Mouse (Mus musculus) stomach, embryonic 16.5 days (tissue): ENCODE measurements around the gene Cdh15. TPM values are rescaled to one million over a fixed set of nuclear protein-coding genes. Genes with fewer than 3 reads are reported as not detected.

Experiments
- ATAC-seq: fragments of 200-750 bp; cut with Nextera tagmentation; 2 replicates; pipeline ENCODE4 v1.8.0; 2017; ENCODE audit warnings: moderate number of reproducible peaks, moderate TSS enrichment; ENCODE audit not compliant: insufficient read depth, low FRiP score
- H3K27ac ChIP-seq: fragments of 300-500 bp; sonication (generic); 2 replicates; pipeline ENCODE4 v1.5.1; 2014; ENCODE audit warnings: low read length
- H3K27me3 ChIP-seq: fragments of 300-500 bp; sonication (generic); 2 replicates; pipeline ENCODE4 v1.6.1; 2014; ENCODE audit warnings: low read length, control low read depth, mixed read lengths; ENCODE audit not compliant: control insufficient read depth, insufficient read depth
- H3K36me3 ChIP-seq: fragments of 300-500 bp; sonication (generic); 2 replicates; pipeline ENCODE4 v1.6.1; 2014; ENCODE audit warnings: low read length; ENCODE audit not compliant: control insufficient read depth, insufficient read depth
- H3K4me1 ChIP-seq: fragments of 300-500 bp; sonication (generic); 2 replicates; pipeline ENCODE4 v1.6.1; 2014; ENCODE audit warnings: low read length, control low read depth, mixed read lengths; ENCODE audit not compliant: control insufficient read depth, insufficient read depth
- H3K4me2 ChIP-seq: fragments of 300-500 bp; sonication (generic); 2 replicates; pipeline ENCODE4 v1.6.1; 2014; ENCODE audit warnings: low read depth, low read length, mixed read lengths
- H3K4me3 ChIP-seq: fragments of 300-500 bp; sonication (generic); replicated peaks from 2 replicates; pipeline ENCODE4 v1.5.1; 2014; ENCODE audit warnings: mild to moderate bottlenecking, low read length
- H3K9ac ChIP-seq: fragments of 300-500 bp; sonication (generic); 2 replicates; pipeline ENCODE4 v1.6.1; 2014; ENCODE audit warnings: low read length
- H3K9me3 ChIP-seq: fragments of 300-500 bp; sonication (generic); replicated peaks from 2 replicates; pipeline ENCODE4 v1.6.1; 2016; ENCODE audit warnings: low read length, control low read depth; ENCODE audit not compliant: control insufficient read depth
- WGBS: fragments of 180-500 bp; shearing (Covaris S2); extraction: QIAGEN DNeasy Blood & Tissue Kit; methylation state at CpG from one replicate; pipeline ENCODE4 v1.1.7; 2014; 5-methylcytosine and 5-hydroxymethylcytosine counted together
- polyA plus RNA-seq: library from polyadenylated mRNA; unstranded; fragments of >200 nt; fragmentation: Nextera tagmentation; extraction: Ambion mirVana; gene quantifications from 2 replicates; pipeline ENCODE4 v1.2.1, GENCODE M21; 2015

The Cdh15 gene
- polyA plus RNA-seq, 1 experiment from 2014 or later, result 3.0 TPM

DNA sequence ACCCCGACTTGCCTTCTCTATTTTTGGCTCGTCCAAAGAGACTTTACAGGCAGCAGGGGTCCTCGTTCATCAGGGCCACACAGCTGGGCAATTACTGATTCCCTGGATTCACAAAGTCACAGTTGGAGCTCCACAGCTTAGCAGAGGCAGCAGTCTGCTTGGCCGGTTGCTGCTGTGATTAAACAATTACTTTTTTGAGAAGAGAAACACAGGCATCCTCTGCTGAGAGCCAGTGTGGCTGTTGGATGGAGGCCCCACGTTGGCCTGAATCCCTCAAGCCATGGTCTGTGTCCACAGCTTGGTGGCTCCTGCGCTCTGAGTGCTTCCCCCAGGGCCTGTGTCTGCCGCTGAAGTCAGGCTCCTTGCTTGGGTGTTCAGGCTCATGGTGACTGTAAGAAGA is 33.2 kb upstream of the Cdh15 start:
- Histone ChIP-seq H3K9ac (no peak overlapping the region), H3K9me3 (no peaks in the 10 kb centered on the region), H3K4me1 (no peaks in the 10 kb centered on the region), H3K27ac (no peak overlapping the region), H3K4me3 (no peak overlapping the region), H3K4me2 (no peak overlapping the region), H3K36me3 (no peaks in the 10 kb centered on the region), H3K27me3 (no peaks in the 10 kb centered on the region)
- 49% methylated on average over 7 of the region's 7 CpGs for WGBS
- ATAC-seq, result no peak

- no peak overlapping the region for H3K4me2 ChIP-seq
- H3K4me3 ChIP-seq, result no peak overlapping the region
- 92% methylated on average over 6 of the region's 6 CpGs for WGBS
- no peaks in the 10 kb centered on the region for H3K4me1 ChIP-seq
- ATAC-seq, result no peak
- no peak overlapping the region for H3K9ac ChIP-seq
- no peaks in the 10 kb centered on the region for H3K36me3 ChIP-seq
- H3K9me3 ChIP-seq, result no peaks in the 10 kb centered on the region
- H3K27ac ChIP-seq, result no peak overlapping the region
- H3K27me3 ChIP-seq, result no peaks in the 10 kb centered on the region
Observed at GRCm38 (mm10) chr8:122816965-122817364, 30.8 kb upstream of the Cdh15 start.

DNA sequence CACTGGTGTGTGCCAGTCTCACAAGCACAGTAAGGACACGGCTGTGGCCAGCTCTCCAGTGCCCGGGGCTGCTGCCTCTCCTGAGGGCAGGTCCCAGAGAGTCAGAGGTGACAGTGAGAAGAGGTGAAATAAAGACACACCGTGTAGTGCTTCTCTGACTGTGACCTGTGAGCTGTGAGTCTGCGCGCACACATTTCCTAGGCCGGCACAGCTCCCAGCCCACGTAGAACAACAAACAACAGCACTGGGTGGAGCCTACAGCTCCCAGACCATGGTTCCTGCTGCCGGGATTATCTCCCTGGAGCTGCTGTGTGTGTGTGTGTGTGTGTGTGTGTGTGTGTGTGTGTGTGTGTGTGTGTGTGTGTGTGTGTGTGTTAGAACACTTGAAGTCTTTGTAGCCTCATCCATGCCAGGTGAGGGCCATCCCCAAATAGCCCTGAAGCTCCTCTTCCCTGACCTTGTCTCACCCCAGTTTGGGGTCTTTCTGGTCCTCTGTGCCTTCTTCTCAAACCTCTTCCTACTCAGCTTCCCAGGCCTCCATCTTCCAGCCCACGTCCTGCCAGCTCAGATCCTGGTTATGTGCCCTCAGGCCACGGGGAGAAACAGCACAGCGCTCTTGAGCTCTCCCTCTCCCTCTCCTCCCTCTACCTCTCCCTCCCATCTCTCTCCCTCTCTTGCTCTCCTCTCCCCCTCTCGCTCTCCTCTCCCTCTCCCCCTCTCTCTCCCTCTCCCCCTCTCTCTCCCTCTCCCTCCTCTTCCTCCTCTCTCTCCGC is 29.9 kb upstream of the Cdh15 start:
- no peak for ATAC-seq
- no peaks in the 10 kb centered on the region for H3K27me3 ChIP-seq
- no peaks in the 10 kb centered on the region for H3K36me3 ChIP-seq
- 45% methylated on average over 13 of the region's 13 CpGs for WGBS
- no peak overlapping the region for H3K27ac ChIP-seq
- no peaks in the 10 kb centered on the region for H3K4me1 ChIP-seq
- no peak overlapping the region for H3K4me2 ChIP-seq
- no peak overlapping the region for H3K4me3 ChIP-seq
- H3K9ac ChIP-seq, result no peak overlapping the region
- no peaks in the 10 kb centered on the region for H3K9me3 ChIP-seq

DNA sequence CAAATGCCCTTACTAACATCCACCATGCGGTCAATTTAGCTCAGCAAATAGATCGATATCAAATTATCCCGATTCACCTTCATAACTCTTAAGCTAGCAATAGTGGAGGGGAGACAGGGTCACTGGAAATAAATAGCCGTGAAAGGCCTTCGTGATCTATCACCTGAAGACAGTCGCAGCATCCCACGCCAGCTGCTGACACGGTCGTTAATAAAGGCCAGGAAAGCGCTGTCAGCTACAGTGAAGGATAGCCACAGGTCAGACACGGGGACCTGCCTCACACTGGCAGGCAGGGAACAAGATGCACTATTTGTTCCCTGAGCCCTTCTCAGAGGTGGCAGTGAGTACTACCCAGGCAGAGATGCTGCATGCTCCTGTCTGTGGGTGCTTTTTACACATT is 28.0 kb upstream of the Cdh15 start:
- H3K4me3 ChIP-seq, result no peak overlapping the region
- ATAC-seq, result no peak
- H3K9ac ChIP-seq, result no peak overlapping the region
- no peaks in the 10 kb centered on the region for H3K4me1 ChIP-seq
- no peaks in the 10 kb centered on the region for H3K9me3 ChIP-seq
- H3K27me3 ChIP-seq, result no peaks in the 10 kb centered on the region
- H3K36me3 ChIP-seq, result no peaks in the 10 kb centered on the region
- no peak overlapping the region for H3K4me2 ChIP-seq
- WGBS, result 32% methylated on average over 11 of the region's 11 CpGs
- H3K27ac ChIP-seq, result no peak overlapping the region

DNA sequence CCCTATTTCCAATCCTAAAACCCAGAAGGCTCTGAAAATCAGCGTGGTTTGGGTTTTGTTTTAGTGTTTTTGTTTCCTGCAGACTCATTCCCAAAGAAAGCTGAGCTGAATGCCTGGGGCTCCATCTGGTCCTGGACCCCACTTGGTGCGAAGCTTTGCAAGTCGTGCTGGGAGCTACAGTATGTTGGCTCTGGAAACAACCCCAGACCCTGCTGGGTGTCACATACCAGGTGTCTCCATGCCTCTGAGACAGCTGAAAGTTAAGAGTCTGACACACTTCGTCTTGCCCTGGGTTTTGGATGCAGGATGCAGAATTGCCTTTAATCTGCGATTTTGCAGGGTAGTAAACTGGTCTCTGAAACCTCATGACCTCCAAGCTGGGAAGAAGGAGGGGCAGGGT is 23.2 kb upstream of the Cdh15 start:
- H3K27me3 ChIP-seq, result no peaks in the 10 kb centered on the region
- H3K4me3 ChIP-seq, result no peak overlapping the region
- 56% methylated on average over 5 of the region's 5 CpGs for WGBS
- no peak for ATAC-seq
- H3K9me3 ChIP-seq, result no peaks in the 10 kb centered on the region
- no peaks in the 10 kb centered on the region for H3K4me1 ChIP-seq
- H3K4me2 ChIP-seq, result no peak overlapping the region
- H3K9ac ChIP-seq, result no peak overlapping the region
- H3K27ac ChIP-seq, result no peak overlapping the region
- no peaks in the 10 kb centered on the region for H3K36me3 ChIP-seq

GRCm38 (mm10) chr8:122824986-122825385 is 22.8 kb upstream of the Cdh15 start:
- no peaks in the 10 kb centered on the region for H3K9me3 ChIP-seq
- H3K27ac ChIP-seq, result no peak overlapping the region
- no peak for ATAC-seq
- H3K4me1 ChIP-seq, result no peaks in the 10 kb centered on the region
- H3K4me2 ChIP-seq, result no peak overlapping the region
- no peak overlapping the region for H3K4me3 ChIP-seq
- H3K36me3 ChIP-seq, result no peaks in the 10 kb centered on the region
- WGBS, result 77% methylated on average over 9 of the region's 9 CpGs
- no peak overlapping the region for H3K9ac ChIP-seq
- no peaks in the 10 kb centered on the region for H3K27me3 ChIP-seq

DNA sequence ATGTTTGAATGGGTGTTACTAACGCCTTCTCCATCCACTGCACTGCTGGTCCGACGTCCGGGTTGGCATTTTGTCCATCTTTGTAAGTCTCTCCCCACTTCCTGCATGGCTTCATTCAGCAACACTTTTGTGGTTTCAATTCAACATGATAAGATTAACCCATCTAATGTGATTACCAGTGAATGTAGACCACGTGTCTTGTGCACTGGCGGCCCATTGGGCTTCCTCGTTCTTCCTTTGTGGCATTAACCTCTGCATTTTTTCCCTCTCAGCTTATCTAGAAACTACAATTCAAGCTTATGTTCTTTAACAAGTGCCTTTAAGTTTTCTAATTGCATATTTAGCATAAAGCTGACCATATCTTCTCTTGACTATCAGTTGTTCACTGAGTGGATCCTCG is 22.4 kb upstream of the Cdh15 start:
- 76% methylated on average over 8 of the region's 8 CpGs for WGBS

DNA sequence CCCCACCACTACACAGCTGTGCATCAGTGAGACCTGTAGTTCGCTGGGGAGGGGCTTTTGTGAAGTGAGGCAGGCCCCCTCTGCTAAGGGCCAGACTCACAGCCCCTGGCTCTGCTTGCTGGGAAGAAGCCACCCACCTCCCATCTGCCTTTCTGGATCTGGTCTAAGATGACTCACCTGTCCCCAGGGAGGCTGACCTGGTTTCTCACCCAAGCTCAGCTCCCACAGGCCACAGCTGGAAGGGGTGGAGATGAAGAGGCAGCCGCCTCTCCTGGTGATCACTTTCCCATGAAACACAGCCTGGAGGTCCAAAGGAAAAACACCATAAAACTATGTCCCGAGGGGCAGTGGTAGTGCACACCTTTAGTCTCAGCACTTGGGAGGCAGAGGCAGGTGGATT is 18.4 kb upstream of the Cdh15 start:
- Histone ChIP-seq H3K27ac (no peak overlapping the region), H3K9me3 (no peaks in the 10 kb centered on the region), H3K4me3 (no peak overlapping the region), H3K4me2 (no peak overlapping the region), H3K27me3 (no peaks in the 10 kb centered on the region), H3K4me1 (no peaks in the 10 kb centered on the region), H3K9ac (no peak overlapping the region), H3K36me3 (no peaks in the 10 kb centered on the region)
- 76% methylated on average over 3 of the region's 3 CpGs for WGBS
- no peak for ATAC-seq

More for the DNA sequence above, 22.4 kb upstream of the Cdh15 start:
- Histone ChIP-seq H3K36me3 (no peaks in the 10 kb centered on the region), H3K9ac (no peak overlapping the region), H3K27ac (no peak overlapping the region), H3K9me3 (no peaks in the 10 kb centered on the region), H3K4me3 (no peak overlapping the region), H3K4me2 (no peak overlapping the region), H3K4me1 (no peaks in the 10 kb centered on the region), H3K27me3 (no peaks in the 10 kb centered on the region)
- ATAC-seq, result no peak

GRCm38 (mm10) chr8:122830349-122831061 is 17.3 kb upstream of the Cdh15 start:
- ATAC-seq, result peak; percentile 60
- H3K9me3 ChIP-seq, result no peaks in the 10 kb centered on the region
- H3K36me3 ChIP-seq, result no peaks in the 10 kb centered on the region
- H3K27me3 ChIP-seq, result no peaks in the 10 kb centered on the region
- no peak overlapping the region for H3K4me3 ChIP-seq
- no peak overlapping the region for H3K4me2 ChIP-seq
- H3K4me1 ChIP-seq, result no peaks in the 10 kb centered on the region
- no peak overlapping the region for H3K9ac ChIP-seq
- 44% methylated on average over 8 of the region's 8 CpGs for WGBS
- H3K27ac ChIP-seq, result no peak overlapping the region
